Mouse (Mus musculus): ENCODE data around the gene Clpp.

The Clpp gene

GRCm38 (mm10) chr17:57030931-57031660, 41.0 kb downstream of the Clpp start, which contains the start of gene Khsrp:
Gene Khsrp (minus strand): TSS chr17:57031522.
- DNase-seq (ENCODE audit: low spot score): no peak

GRCm38 (mm10) chr17:57031661-57032420, 41.7 kb downstream of the Clpp start:
- DNase-seq (ENCODE audit: low spot score): peak; percentile 100

- no peak for DNase-seq (ENCODE audit: low spot score)
Observed at GRCm38 (mm10) chr17:57032854-57033253, 42.7 kb downstream of the Clpp start.

- no peak for DNase-seq (ENCODE audit: low spot score)
Observed at GRCm38 (mm10) chr17:57038978-57039377, 48.9 kb downstream of the Clpp start.

GRCm38 (mm10) chr17:57041554-57041953, 51.4 kb downstream of the Clpp start, which contains the start of gene Slc25a41:
Gene Slc25a41 (minus strand): TSS chr17:57041654.
- DNase-seq (ENCODE audit: low spot score): no peak
